Mouse (Mus musculus) thymus, adult 2 months (tissue): Measurements from ENCODE around the gene Phospho1.

Experiments used
- CTCF ChIP-seq: fragments of 200-500 bp; IDR thresholded peaks from 2 replicates; pipeline ENCODE4 v1.5.1; 2012; ENCODE audit warnings: mild to moderate bottlenecking, control low read depth, low read length, moderate library complexity, borderline replicate concordance; ENCODE audit not compliant: control insufficient read depth, poor library complexity, insufficient read depth; ENCODE audit errors: extremely low read depth
- POLR2A ChIP-seq: fragments of 200-500 bp; IDR thresholded peaks from 2 replicates; pipeline ENCODE4 v1.6.1; 2012; ENCODE audit warnings: mild to moderate bottlenecking, low read length, control low read depth, moderate library complexity; ENCODE audit not compliant: control insufficient read depth, poor library complexity, insufficient read depth; ENCODE audit errors: extremely low read depth

DNA sequence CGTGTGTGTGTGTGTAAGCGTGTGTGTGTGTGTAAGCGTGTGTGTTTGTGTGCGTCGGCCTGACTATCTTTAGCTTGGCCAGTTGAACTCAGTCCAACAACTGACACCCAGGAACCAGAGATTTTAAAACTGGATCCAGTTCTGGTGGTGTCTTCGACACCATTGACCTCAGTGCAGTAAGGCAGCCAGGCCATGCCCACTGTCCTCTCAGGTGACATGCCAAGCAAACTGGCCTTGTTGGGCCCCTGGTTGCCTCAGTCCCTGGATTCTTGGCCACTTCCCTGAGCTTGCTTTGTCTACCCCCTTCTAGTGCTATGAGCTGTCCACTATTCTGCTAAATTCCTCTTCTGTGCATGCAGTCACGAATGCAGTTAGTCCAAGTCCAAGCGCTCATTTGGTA lies 37.1 kb downstream of the Phospho1 start:
- TF ChIP-seq CTCF (no peak), POLR2A (no peak)
